Mouse (Mus musculus): ENCODE measurements at regions not wholly inside any gene's neighbourhood (a gene's known extent, or its start where the extent isn't known, plus 50 kb on each side); places are given as distances from the start of the nearest gene placed in this dataset.
"Not testable (repeated sequence)": the region's sequence is repeated elsewhere in the genome, so short reads cannot be mapped to it uniquely, and the experiment has no call there.

DNA sequence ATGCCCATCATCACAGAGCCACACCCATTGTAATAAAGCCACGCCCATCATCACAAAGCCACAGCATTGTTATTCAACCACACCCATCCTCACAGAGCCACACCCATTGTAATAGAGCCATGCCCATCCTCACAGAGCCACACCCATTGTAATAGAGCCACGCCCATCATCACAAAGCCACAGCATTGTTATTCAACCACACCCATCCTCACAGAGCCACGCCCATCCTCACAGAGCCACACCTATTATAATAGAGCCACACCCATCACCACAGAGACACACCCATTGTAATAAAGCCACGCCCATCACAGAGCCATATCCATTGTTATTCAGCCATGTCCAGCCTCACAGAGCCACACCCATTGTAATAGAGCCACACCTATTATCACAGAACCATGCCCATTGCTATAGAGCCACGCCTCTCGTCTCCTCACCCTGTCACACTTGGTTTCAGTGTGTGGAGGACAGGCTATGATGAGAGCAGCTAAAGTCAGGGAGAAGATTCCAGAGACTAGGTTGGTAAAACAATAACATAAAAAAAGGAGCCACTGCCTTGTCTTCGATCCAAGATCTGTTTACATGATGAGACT lies 85.6 kb downstream of the Gxylt1 start:
- DNase-seq (ENCODE audit: low spot score in 2 of 2): no peak

DNA sequence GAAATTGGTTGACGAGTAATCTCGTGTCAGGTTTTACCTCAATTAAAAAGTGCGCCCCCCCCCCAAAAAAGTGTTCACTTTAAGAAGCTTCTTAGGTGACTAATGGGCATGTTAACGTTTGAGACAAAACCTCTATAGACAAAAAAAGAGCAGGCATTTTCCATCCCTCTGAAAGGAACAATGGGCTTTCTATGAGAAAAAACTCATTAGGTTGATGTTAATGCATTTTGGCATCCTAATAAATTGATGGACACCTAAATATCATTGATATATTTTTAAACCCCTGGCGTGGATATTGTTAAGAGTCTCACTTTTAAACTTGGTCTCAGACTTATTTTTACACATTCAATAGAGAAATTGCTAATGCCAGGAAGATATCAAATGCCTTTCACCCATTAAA lies 98.8 kb downstream of the Gxylt1 start:
- DNase-seq (ENCODE audit: low spot score in 2 of 2): no peak

DNA sequence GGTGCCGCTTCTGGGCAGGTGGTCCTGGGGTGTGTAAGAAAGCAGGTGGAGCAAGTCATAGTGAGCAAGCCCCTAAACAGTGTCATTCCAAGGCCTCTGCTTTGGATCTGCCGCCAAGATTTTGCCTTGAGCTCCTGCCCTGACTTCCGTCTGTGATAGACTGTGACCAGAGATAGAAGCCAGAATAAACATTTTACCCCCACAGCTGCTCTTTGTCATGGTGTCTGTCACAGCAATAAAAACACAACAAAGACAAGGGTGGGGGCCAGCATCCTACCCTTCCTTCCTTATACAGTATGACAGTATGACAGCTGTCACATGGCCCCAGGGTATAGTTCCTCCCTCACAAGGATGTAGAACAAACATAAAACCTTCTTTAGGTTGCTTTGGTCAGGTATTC lies 106.2 kb downstream of the Gxylt1 start:
- no peak for DNase-seq (ENCODE audit: low spot score in 2 of 2)

DNA sequence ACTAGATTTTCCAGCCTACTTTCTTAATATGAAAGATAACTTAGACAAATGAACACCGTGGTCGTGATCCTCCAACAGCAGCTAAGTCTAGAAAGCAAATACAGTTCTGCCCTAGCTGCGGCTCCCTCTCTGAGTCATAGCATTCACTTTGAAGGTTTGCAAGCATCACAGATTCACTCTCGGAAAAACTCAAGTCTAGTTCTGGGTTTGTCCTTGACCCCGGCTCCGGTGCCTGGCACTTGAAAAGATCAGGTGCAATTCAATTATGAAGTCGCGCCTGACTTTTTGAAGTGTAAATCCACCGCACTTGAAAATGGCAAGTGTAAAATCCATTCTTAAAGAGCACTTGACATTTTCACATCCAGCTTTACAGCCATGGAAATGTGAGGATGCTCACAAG lies 107.5 kb downstream of the Gxylt1 start:
- DNase-seq (ENCODE audit: low spot score in 2 of 2): no peak

DNA sequence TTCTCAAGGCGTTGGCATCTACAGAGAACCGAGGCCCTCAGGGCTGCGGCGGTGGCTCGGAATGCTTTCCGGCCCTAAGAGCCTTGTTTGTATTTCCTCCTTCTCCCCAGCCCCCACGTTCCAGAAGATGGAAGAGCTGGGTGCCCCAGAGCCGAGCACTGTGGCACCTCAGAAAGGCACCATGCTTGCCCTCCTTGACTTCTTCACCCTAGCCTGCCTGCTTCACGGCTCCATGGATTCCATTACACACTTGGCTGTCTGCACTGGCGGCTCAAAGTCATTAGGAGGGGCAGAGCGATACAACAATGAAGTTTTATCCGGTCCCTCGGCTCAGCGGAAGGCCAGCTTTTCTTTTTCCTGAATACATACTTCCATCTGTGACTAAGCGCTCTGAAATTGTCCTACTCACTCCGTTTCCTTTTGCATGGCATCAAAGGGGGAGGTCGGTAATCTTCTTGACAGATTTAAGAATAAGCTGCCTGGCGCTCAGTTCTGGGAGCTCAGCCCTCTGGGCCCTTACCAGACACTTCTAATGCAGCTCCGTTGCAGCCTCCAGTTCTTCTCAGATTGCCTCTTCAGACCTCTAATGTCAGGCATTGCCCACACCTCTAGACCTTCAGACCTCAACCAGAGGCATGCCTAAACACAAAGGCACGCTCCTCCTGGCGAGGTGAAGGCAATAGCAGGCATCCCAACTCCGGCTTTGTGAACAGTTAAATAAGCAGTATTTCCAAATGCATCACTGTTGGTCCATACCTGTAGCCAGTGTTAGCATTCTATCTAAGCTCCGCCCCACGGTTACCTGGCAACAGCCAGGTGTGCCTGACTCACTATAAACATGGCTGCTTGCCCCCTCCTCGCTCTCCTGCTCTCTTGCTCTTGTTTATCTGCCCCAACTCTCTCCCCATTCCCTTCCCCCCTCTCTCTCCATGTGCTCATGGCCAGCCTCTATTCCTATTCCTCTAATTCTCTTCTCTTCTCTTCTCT lies 112.8 kb downstream of the Gxylt1 start:
- no peak for DNase-seq (ENCODE audit: low spot score in 2 of 2)

DNA sequence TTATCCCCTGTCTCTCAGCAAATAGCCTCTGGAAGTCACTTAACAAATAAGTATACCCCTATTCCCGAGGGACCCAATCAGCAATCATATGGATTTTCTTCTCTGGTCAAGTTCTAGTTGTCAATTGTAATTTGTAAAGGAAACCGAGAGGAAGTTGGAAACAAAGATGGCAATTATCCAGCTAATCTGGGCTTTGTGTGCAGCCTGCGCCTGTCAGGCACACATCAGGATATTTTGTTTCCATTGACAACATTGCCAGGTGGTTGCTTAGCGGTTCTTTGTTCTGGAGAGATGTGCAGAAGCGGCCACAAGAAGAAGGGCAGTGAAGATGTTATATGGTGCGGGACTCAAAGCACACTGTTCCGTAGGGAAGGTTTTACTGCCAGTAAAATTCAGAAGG lies 113.7 kb downstream of the Gxylt1 start:
- no peak for DNase-seq (ENCODE audit: low spot score in 2 of 2)

DNA sequence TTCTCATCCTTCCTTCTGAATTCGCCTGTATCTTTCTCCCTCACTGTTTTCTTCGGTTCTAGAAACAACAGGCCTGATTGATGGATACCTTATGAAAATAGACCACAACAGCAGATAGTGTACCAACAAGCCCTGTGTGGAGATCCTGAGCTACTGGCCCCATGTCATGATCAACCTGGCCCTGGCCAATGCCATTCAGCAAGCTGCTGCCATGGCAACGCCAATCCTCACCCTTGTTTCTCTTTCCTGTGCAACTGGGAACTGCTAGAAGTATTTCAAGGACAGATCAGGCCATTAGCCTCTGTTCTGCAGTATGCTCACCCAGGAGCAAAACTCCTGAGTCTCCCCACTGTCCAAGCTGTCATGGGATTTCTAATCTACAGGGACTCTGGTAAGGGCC lies 119.2 kb downstream of the Gxylt1 start:
- DNase-seq (ENCODE audit: low spot score in 2 of 2): no peak

DNA sequence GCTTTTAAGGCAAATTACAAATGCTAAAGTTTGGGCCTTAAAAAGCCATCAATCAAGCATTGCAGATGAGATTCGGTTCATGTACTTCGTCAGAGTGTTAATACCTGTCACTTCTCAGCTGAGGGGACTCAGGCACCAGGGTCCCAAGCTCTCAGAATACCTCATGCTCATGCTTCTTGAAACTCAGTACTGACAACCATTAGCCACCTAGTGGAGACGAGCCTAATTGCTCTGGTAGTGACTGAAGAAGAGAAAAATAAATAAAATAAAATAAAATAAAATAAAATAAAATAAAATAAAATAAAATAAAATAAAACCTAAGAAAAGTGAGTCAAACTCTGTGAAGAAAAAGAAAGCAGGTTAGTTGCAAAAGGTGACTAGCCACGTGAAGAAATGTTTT lies 121.0 kb downstream of the Gxylt1 start:
- DNase-seq (ENCODE audit: low spot score in 2 of 2): no peak

DNA sequence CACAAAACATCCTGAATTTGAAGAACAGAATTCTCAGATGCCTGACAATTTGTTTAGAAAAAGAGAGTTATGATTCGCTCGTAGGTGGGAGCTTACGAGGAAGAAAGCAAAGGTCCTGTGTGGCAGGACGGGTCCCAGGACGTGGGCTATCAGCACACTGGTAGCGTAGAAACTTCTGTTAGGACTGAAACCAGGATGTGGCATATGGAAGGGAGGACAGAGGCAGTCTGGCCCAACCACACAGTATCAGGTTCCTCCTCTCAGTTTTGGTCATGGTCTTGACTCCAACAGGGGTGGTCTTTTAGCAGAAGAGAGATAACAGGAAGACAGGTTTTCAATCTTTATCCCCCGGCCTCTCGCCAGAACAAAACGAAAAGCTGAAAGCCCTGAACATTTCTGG lies 130.1 kb downstream of the Gxylt1 start:
- no peak for DNase-seq (ENCODE audit: low spot score in 2 of 2)

DNA sequence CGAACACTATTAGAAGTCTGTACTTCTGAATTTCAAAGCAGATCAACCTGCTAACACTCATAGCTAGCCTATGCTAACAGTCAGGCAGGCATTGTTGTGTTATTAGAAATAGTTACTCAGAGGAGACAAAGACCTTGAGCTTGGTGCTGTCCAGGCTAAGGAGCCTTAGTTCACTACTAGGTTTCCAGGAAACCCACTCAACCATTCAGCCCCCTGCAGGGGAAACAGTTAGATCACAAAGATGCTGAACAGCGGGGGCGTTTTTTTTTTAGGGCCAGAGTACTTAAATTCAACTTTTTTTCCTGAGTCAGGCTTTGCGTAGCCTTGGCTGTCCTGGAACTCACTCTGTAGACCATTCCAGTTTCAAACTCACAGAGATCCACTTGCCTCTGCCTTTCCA lies 130.7 kb downstream of the Gxylt1 start:
- DNase-seq (ENCODE audit: low spot score in 2 of 2): no peak

DNA sequence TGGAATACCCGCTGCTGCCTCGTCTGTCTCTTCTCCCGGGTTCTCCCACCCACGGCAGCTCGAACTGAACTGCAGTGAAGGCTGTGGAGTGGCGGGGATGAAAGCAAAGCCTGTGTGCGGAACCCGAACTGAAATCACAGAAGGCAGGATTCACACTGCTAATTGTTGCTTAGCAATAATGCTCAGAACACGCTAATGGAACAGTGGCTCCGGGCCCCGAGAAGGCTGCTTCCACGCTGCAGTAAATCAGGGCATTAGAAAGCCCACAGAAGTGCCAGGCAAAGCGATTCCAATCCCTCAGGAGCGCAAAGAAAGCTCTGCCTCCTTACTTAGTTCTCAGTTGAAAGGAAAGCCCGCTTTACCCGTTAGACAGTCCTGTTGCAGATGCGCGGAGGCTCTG lies 141.6 kb downstream of the Gxylt1 start:
- no peak for DNase-seq (ENCODE audit: low spot score in 2 of 2)

DNA sequence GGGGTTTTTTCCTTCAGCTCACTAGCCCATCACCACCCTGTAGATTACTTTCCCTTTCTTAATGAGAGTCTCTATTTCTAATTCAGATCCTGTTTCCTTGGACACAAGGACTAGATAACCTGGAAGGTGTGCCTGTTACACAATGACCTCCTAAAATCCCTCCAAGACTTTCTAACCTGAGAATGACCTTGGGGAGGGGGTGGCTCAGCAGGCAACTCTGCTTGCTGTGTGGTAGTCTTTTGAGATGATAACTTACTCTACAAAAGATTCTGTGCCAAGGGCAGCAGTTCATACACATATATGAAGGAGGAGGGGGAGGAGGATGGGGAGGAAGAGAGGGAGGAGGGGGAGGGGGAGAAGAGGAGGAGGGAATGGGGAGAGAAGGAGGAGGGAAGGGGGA lies 143.9 kb downstream of the Gxylt1 start:
- DNase-seq (ENCODE audit: low spot score in 2 of 2): no peak

DNA sequence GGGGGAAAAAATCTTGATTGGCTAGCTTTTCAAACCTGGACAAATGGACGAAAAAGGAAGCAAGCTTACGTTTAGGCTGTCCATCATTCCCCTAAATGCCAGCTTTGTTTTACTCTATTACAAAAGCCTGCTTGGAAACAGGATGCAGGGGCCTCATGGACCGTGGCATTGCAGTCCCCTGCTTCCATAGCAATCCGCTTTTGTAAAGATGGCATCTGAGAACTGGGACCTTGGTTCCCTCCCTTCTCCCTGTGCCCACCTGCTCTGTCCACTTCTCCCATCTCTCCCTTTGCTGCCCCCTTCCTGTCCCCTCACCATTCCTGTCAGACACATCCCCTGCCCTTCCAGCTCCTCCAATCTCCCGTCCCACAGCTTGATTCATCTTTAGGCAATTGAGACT lies 149.7 kb downstream of the Gxylt1 start:
- no peak for DNase-seq (ENCODE audit: low spot score in 2 of 2)

DNA sequence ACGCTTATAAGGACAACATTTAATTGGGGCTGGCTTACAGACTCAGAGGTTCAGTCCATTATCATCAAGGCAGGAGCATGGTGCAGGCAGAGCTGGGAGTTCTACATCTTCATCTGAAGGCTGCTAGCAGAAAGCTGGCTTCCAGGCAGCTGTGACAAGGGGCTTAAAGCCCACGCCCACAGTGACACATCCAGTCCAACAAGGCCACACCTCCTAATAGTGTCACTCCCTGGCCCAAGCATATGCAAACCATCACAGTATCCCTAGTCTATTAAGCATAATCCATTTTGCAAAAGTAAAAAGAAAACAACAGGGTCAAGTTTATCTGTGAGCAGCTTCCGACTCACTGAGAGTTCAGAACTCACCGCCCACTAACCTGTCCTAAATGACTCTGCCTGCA lies 153.8 kb downstream of the Gxylt1 start:
- DNase-seq (ENCODE audit: low spot score in 2 of 2): no peak

DNA sequence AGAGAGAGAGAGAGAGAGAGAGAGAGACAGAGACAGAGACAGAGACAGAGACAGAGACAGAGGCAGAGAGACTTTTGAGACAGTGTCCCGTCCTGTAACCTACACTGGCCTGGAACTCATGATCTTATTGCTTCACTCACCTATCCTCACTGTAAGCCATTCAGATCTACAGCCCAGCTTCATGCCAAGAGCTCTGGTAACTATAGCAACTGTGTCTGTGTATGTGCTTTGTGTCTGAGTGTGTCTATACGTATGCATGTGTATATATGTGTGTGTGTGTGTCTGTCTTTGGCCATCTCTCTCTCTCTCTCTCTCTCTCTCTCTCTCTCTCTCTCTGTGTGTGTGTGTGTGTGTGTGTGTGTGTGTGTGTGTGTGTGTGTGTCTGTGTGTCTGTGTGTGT lies 157.2 kb downstream of the Gxylt1 start:
- not testable (repeated sequence) for DNase-seq (ENCODE audit: low spot score in 2 of 2)

DNA sequence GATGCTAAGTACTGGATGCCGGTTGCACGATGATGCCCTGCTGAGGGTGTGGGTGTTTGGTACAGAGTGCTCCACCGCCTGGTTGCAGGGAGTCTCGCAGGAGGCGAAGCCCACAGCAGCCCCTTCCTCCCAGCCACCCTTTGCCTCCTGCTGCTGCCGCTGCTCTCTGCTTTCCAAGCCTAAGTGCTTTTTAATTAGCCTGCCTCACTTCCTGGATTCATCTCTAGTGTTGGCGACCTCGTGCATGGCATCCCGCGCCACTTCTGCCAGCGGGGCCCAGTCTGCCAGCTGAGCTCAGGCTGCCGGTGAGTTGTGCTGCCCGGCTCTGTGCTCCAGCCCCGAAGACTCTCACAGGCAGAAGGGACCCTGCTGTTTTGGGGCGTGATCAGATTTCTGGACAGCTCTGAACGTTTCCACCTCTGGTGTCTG lies 159.3 kb downstream of the Gxylt1 start:
- peak in 1 of 2 experiments; percentile 15 for DNase-seq (ENCODE audit: low spot score in 2 of 2)

DNA sequence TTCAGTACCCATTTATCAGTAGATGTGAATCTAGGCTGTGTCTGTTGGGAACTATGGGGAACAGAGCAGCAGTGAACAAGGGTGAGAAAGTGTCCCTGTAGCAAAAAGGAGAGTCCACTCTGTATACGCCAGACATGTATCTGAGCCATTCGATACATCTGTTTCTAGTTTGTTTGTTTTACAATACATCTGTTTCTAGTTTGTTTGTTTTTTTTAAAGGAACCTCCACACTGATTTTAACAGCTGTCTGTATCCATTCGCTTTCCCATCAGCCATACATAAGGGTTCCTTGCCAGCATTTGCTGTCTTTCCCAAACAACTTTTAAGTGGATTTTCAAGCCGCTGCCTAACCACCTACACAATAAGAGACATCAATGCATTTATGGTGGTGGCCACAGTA lies 170.0 kb downstream of the Gxylt1 start:
- no peak for DNase-seq (ENCODE audit: low spot score in 2 of 2)

DNA sequence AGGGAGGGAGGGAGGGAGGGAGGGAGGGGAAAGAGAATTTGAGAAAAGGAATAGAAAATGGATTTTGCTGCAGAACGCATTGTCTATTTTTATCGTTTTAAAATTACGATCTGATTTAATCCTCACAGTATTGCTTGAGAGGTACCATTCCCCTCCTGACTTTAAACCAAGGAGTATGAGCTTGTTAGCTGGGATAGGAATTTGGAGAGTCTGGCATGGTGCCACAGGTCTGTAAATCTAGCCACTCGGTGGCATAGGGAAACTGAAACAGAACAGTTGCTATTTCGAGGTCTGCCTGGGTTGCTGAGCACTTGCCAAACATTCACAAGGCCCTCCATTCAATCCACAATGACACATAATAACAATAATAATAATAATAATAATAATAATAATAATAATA lies 171.6 kb downstream of the Gxylt1 start:
- no peak for DNase-seq (ENCODE audit: low spot score in 2 of 2)

DNA sequence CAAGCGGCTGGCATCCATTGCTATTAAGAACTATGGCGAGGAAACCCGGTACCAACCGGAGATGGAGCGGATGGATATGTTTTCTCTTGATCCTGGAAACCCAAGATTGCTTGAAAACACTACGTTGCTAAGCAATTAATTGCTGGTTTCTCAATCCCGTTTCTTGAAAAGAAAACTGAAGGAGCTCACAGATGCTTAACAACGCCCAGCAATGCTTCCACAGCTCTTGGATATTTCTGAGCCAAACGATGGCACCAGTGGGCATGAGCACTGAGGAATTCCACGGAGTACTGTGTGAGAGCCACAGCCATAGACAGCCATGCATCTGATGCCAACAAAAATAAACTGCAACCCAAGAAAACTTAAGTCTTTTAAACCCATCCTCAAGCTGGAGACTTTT lies 173.1 kb downstream of the Gxylt1 start:
- DNase-seq (ENCODE audit: low spot score in 2 of 2): no peak

DNA sequence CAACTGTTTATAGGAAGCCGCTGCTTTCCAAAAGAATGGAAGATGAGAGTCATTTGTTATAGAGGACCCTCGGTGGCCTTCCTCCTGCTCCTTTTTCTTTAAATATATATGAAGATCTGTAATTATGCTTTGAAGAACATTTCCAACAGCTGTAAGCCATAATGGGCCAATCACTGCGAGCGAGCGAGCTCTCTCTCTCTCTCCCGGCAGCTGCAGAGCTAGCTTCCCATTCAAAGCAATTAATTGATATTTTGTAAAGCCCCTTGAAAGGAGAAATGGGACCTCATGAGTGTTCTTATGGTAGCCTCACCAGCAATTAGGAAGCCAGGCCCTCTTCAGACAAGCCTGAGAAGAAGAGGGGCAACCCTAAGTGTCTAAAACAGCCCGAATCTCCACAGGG lies 174.1 kb downstream of the Gxylt1 start:
- no peak for DNase-seq (ENCODE audit: low spot score in 2 of 2)

DNA sequence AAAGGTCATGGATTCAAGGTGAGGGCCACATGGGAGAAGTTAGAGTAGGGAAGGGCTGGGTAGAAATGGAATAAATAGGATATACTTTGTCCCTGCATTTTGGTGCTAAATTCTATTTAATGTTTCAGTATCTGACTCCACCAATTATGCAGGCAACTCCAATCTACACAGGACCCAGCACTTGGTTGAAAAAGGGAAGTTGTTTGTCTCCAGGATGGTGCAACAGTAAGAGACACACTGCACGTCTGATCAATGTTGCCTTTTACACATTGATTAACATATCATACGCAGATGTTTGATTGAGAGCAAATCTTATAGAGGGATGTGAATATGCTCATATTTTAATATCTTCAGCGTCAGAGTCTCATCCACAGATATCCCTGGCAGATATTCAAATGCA lies 175.1 kb downstream of the Gxylt1 start:
- DNase-seq (ENCODE audit: low spot score in 2 of 2): no peak

DNA sequence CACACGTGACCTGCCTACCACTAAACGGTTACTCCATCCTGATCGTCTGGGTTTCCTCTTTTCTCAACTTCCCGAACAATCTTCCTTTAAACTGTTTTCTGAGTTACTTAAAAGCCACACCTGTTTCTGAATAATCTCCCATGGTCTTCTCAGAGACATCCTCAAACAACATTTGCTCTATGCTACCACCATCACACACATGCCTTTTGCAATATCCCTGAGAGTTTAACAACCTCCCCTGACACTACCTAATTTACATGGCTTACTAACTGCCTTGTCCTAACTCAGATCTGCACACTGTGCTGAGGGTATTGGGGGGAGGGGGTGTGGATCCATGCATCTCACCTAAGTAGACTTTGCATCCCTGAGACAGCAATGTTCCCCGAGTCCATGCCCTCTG lies 178.6 kb downstream of the Gxylt1 start:
- DNase-seq (ENCODE audit: low spot score in 2 of 2): no peak

DNA sequence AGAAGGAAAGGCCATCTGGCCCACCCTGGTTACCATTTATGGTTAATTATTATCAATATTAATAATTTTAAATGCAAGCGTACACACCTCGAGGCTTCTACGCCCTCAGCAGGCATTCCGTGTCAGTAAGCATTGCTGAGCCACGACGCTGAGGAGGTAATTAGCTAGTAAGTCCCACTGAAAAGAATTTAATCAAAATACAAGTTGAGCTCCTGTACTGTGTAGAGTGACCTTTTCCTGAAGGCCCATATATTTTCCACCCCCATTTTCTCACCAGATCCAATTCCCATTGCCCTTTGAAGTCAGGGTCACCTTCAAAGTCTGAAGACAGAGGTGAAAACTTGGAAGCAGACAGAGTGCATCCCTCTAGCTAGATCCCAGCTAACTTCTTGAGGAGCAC lies 179.8 kb downstream of the Gxylt1 start:
- DNase-seq (ENCODE audit: low spot score in 2 of 2): no peak

Data from gastrocnemius, postnatal 4 days (tissue).